Mouse (Mus musculus) monocyte, adult 2 months (primary cell): Measurements from ENCODE around the gene H2-M5.
A peak's percentile ranks its signal among the peaks of the same experiment; 100 is the strongest.

ENCODE experiments used
- DNase-seq, 2 experiments: peaks; one replicate each; pipeline ENCODE4 v3.0.0; 2022; ENCODE audit warnings: low spot score in 2 of 2, low read depth in 1 of 2

Gene H2-M5

DNA sequence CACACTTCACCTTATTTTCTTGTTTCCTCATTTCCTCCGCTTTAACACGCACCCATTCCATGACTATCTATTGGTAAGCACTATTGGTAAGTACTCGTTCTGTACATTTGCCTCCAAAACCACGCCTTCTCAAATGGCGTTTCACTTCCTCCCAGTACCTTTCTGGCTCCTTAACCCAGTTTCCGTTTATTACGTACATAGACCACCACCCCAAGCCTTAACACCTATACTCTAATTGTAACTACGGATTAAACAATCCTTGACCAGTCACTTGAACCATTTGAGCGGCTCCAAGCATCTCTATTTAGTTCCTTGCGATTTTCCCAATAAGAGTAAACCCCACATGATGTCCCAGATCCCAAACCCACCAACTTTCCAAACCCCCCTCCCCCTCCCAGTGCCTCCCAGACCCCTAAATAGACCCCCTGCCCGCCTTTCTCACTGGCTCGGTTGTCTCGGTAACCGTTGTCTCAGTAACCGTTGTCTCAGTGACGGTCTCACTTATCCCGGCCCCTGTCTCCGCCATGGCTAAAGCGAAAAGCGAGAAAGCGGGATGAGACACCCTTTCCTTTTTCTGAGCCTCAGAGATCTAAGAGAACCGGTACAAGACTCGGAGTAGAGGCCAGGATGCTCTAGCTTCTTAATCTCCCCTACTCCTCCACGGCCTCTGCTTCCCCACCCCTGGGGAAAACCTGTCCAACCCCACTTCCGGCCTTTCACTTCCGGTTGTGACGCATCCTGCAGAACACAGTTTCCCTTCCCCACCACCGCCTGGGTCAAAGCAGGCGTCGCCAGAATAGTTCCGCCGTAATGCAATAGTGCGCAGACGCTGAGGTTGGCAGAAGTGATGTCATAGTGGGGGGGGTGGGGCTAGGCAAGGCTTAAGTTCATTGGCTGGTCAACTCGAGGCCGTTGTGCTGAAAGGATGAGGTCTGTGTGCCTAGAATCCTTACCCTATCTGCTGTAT is 38.1 kb downstream of the H2-M5 start, which contains the start of gene Ppp1r11:
Ppp1r11 (minus strand) TSS at position 761 of the 967 bp plus-strand sequence.
- DNase-seq: peak; percentile 91 to 93

DNA sequence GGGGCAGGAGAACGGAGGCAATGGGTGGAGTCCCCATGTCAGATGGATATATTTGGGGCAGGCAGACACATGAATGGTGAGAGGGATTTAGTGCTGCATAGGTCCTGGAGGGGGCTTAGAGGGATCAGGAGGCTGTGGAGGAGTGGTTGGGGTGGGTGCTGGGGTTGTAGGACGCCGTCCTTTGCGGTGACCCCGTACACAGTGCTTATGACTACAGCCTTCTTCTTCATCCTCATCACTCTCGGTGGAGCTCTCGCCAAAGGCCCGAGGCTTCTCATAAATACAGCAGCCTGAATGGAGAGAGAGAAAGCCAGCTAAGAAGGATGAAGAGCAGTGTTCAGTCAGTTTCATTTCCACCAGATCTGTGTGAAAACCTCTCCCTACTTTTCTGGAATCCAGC is 40.1 kb downstream of the H2-M5 start:
- DNase-seq: no peak

DNA sequence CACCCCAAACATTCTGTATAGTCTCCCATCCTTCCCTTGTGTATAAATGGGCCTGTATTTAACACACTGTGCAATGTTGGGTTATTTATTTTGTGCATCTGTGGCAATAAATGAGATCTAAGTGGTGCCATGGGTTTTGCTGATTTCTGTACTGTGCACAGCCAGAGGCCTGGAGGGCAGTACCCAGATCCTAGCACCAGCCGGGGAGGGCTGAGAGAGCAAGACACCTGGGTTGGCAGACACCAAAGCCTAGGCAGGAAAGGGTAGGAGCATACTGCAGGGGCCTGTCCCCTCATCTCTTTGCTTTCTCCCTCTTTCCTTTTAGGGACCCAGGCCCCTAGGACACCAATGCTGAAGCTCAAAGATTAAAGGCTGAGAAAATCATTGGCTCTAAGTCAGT is 41.1 kb downstream of the H2-M5 start:
- no peak for DNase-seq

DNA sequence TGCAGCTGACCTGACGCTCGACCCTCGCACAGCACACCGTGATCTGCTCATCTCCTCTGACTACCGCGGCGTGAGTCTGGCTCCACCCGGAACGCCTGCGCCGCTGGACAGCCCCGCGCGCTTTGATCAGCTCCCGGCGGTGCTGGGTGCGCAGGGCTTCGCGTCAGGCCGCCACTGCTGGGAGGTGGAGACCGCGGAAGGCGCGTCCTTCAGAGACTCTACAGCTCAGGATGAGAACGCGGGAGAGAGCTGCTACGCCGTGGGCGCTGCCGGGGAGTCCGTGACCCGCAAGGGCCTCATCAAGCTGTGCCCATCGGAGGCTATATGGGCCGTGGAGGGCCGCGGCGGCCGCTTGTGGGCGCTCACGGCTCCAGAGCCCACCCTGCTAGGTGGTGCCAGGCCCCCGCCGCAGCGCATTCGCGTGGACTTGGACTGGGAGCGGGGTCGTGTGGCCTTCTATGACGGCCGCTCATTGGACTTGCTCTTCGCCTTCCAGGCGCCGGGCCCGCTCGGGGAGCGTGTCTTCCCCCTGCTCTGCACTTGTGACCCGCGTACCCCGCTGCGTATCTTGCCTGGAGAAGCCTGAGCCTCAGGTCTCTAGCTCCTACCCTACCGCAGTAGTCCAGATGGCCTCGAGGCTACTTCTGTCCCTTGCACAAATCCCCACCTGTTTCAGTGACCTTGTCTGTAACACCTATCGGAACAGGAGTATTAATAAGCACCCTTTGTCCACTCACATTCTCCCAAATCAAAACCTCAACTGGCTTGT is 42.1 kb downstream of the H2-M5 start:
- DNase-seq: no peak

DNA sequence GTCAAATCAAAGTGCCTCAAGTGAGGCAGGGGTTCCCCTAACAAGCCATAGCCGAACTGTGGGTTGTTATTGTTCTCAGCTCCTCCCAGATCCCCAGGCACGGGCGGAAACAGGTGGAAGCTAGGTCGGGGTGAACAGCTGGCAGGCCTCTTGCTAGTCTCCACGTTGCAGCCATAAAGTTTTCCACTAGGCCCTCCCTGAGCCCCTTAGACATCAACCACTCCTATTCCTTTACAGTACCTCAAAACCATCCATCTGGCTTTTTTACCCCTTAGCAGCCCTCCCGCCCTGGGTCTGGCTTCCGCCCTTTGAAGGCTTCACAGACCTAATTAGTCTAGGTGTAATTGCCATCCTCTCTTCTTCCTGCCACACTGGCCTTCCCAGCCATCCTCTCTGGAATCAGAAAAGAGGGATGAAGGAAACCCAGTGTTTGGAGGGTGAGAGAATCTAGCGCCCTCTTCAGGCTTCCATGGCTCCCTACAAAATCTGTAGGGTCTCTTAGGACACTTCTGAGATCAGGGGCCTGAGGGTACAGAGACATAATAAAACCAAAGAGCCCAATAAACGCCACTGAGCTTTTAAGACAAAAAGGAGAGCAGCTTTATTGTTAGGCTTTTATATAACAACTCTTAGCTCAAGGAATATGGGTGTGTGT is 45.1 kb downstream of the H2-M5 start:
- DNase-seq: no peak

DNA sequence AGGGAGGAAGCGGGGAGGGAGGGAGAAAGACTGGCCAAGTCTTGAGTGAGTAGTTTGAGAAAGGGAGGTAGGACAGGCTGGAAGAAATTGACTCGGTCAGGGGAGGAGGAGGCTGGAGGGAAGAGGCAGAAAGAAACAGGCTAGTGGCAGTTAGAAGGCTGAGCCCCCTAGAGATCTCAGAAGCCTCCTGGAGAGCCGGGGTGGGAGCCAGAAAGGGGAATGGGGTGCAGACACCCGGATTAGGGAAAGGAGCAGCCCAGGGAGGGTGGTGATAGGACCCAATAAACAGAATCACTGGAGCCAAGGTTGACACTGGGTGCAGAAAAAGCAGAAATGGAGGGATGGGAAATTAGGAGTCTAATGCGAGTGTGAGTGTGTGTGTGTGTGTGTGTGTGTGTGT is 45.6 kb downstream of the H2-M5 start:
- no peak for DNase-seq

DNA sequence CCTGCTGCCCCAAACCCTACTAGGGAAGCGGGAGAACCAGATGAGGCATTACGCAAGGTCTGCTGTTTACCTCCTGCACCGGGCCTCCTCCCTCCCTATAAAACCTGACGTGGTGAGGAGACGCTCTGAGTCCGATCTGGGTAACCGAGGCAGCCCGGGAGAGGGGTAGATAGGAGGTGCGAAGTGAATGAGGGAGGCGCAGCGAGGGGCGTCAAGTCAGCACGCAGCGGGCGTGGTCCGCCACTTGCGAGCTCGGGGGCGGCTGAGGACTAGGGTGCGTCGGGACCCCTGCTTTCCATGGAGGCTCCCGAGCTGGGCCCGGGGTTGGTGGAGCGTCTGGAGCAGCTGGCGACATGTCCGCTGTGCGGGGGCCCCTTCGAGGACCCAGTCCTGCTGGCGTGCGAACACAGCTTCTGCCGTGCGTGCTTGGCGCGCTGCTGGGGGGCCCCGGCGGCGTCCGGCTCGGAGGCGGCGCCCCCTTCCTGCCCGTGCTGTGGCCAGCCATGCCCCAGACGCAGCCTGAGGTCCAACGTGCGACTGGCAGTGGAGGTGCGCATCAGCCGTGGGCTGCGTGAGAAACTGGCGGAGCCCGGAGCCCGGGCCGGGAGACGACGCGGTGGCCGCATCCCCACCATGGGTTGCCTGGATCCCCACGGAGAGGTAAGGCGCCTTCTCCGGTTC is 46.4 kb downstream of the H2-M5 start, which contains the start of gene Rnf39:
Rnf39 (plus strand) TSS at position 128 of the 681 bp plus-strand sequence.
- no peak for DNase-seq

DNA sequence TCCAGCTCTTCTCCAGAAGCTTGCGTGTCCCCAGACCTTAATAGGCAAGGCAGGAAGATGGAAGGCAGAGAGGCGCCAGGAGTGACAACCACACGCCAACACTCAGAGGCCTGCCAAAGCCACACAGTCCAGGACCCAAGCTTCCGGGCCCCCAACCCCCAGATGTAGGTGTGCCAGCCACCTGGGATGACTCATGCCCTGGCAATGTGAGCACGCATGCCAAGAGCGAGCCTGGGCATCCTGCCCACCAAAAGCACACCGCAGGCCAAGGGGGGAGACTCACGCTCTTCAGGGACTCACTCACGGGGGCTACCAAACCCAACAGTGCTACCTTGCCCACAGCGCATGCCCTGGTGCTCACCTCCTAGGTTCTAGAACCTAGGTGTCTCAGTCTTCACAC is 46.9 kb downstream of the H2-M5 start:
- DNase-seq: no peak

DNA sequence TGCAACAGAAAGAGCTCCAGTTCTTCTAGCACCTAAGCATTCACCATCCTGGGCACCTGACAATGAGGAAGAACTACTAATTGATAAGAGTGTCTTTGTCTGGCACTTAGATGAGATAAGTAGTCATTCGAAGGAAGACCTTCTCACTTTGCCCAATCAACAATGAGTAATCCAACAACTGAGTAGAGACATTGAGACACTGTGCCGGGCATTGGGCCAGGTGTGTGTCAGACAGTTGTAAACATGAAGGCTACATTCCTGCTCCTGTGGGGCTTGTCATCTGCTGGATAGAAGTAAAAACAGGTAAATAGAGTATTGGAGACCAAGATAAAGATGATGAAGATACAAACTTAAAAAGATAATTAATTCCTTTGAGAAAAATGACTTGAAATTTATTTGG is 51.3 kb downstream of the H2-M5 start:
- no peak for DNase-seq
